Mouse (Mus musculus): ENCODE measurements around the gene Etl4. TPM values are rescaled to one million over a fixed set of nuclear protein-coding genes. Genes with fewer than 3 reads are reported as not detected.
A peak's percentile ranks its signal among the peaks of the same experiment; 100 is the strongest.

Gene Etl4
- total RNA-seq, 2 experiments from 2014 or later = 0.26 to 0.82 TPM

DNA sequence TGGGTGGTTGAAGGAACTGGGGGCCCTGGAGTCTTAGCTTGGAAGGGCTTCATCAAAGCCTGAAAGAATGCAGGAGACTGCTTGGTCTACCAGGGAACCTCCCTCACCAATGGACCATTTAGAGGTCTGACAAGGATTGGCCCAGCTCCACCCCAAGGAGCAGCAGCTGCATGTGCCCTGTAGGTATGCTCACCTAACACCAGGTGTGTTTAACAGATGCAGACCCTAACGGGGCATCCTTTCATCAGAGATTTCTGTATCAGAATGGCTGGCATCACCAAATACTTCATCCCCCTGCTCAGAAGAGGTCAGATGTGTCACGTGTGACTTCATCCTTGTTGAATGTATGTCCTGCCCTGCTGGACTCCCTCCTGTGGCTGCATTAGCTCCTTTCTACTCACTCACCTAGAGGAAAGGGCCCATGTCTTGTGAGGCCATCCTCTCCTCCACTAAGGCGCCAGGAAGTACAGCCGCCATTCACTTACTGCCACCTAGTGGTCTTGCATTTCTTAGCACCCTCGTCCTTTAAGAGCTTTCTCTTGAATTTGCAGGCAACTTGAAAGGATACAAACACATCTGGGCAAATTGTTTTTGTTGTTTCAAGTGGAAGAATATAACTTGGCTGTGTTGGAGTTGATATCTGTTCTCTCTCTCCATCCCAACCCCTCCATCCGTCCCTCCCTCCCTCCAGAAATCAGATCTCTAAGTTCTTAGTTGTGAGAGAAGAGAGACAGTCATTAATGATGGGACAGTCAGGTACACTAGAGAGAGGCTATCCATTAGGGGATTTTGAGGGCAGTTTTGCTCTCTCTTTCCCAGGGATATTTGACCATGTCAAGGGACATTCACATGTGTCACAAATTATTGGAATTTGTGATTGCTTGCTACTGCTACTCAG is 870.2 kb downstream of the Etl4 start:
- peak; percentile 74 for ATAC-seq (replicated peaks; ENCODE audit: poor library complexity, severe bottlenecking)

DNA sequence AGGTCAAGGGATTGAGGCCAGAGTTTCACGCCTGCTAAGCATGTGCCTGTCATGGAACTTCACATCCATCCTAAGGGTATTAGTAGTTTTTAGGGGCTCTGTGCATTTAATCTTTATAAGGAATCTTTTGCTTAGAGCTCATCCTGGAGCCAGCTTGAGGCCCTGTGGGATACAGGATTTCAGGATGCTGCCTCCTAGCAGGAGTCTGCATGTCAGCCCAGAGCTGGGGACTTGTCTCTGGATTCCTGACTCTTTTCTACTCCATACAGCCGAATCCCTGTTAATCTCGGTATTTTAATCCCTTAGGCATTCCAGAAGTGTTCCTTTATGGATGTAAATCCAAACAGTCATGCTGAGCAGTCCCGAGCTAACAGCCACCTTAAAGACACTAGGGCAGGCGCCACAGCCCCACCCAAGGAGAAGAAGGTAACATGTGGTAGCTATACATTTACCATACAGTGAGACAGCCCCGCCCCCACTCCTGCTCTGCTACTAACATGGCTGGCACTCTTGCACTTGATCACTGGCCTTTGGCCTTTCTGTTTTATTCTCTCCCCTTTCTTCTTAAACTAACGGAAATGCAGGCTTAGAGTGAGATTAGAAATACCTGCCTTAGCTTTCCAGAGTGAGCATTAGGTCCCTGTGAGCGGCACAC is 891.8 kb downstream of the Etl4 start:
- ATAC-seq (replicated peaks; ENCODE audit: poor library complexity, severe bottlenecking) = no peak

DNA sequence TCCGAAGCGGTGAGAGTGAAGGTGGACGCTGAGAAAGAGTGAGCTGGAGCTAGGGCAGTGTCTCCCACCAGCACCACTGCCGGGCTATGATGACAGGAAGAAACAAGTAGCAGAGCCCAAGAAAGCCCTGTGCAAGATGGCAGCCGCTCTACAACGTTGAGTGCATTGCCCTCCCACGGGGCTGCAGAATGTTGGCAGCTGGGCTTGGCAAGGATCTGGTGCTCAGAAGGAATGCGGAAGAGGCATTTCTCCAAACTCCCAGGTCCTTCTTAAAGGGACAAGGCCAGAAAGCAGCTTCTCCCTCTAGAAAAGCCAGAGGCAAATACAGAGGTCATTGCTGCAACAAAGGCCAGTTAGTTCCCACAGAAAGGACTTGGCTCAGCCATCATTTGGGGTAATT is 901.9 kb downstream of the Etl4 start:
- no peak for ATAC-seq (replicated peaks; ENCODE audit: poor library complexity, severe bottlenecking)

- ATAC-seq (replicated peaks; ENCODE audit: poor library complexity, severe bottlenecking) = no peak
Observed at GRCm38 (mm10) chr2:20813986-20814385, 904.4 kb downstream of the Etl4 start.

DNA sequence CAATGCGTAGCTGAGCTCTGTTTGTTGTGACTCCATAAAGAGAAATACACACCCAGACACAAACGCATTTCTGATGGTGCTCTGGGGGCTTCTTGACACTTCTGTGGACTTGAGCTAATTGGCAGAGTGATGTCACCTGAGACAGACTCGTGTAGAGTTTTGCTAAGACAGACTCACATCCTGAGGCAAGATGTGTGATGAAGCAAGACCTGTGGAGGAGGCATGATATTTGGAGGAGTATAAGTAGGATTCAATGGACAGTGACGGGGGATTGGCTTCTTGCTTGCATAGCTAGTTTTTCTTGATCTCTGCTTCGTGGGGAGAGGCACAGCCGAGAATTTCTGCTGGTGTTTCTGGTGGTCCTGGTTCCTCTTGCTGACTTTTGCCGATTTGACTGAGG is 908.6 kb downstream of the Etl4 start:
- ATAC-seq (replicated peaks; ENCODE audit: poor library complexity, severe bottlenecking) = no peak

GRCm38 (mm10) chr2:20826258-20826657 is 916.7 kb downstream of the Etl4 start:
- ATAC-seq (replicated peaks; ENCODE audit: poor library complexity, severe bottlenecking) = no peak

GRCm38 (mm10) chr2:20830882-20831281 is 921.3 kb downstream of the Etl4 start:
- ATAC-seq (replicated peaks; ENCODE audit: poor library complexity, severe bottlenecking) = no peak

GRCm38 (mm10) chr2:20831608-20832406 is 922.2 kb downstream of the Etl4 start:
- no peak for ATAC-seq (replicated peaks; ENCODE audit: poor library complexity, severe bottlenecking)

DNA sequence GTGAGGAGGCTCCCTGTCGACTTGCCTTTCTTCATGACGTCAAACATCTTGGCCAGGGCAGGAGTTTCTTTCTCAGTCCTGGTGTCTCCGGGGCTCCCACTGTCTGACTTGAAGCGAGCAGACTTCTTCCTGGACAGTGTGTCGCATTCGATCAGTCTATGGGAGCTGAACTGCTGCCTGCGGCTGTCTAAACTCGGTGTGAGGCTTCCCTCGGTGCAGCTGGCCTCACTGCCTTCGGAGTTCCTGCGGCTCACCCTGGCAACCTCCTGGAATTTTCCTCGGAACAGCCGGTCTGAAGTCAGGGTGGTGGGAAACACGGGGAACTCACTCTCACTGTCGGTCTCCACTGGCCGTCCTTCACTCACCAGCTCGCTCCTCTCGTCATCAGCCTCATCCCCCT is 939.8 kb downstream of the Etl4 start:
- ATAC-seq (replicated peaks; ENCODE audit: poor library complexity, severe bottlenecking) = no peak

Measured in granulocyte monocyte progenitor cell, adult 5-6 weeks (primary cell).